Mouse (Mus musculus): ENCODE results near the gene Sox5.

The Sox5 gene

GRCm38 (mm10) chr6:144561718-144562117 is 220.1 kb downstream of the Sox5 start:
- DNase-seq = no peak

- no peak for DNase-seq
These were observed 221.6 kb downstream of the Sox5 start for GRCm38 (mm10) chr6:144560211-144560610.

GRCm38 (mm10) chr6:144553476-144553875 is 228.3 kb downstream of the Sox5 start:
- no peak for DNase-seq

GRCm38 (mm10) chr6:144548991-144549390 is 232.8 kb downstream of the Sox5 start:
- no peak for DNase-seq

- DNase-seq = no peak
These were observed 234.6 kb downstream of the Sox5 start for GRCm38 (mm10) chr6:144547141-144547540.

GRCm38 (mm10) chr6:144545549-144545948 is 236.2 kb downstream of the Sox5 start:
- no peak for DNase-seq

- DNase-seq = no peak
These were observed 240.5 kb downstream of the Sox5 start for GRCm38 (mm10) chr6:144541316-144541715.

- DNase-seq = no peak
These were observed 242.2 kb downstream of the Sox5 start for GRCm38 (mm10) chr6:144539439-144540192.

GRCm38 (mm10) chr6:144523479-144523878 is 258.3 kb downstream of the Sox5 start:
- DNase-seq = no peak

GRCm38 (mm10) chr6:144518811-144519210 is 263.0 kb downstream of the Sox5 start:
- DNase-seq = no peak

GRCm38 (mm10) chr6:144515905-144516304 is 265.9 kb downstream of the Sox5 start:
- DNase-seq = no peak

- DNase-seq = peak; percentile 38
These were observed 268.0 kb downstream of the Sox5 start for GRCm38 (mm10) chr6:144513761-144514160.

GRCm38 (mm10) chr6:144511925-144512324 is 269.9 kb downstream of the Sox5 start:
- DNase-seq = no peak

- DNase-seq = no peak
These were observed 271.6 kb downstream of the Sox5 start for GRCm38 (mm10) chr6:144510147-144510546.

- no peak for DNase-seq
These were observed 277.6 kb downstream of the Sox5 start for GRCm38 (mm10) chr6:144504197-144504551.

- DNase-seq = no peak
These were observed 278.2 kb downstream of the Sox5 start for GRCm38 (mm10) chr6:144503399-144504196.

GRCm38 (mm10) chr6:144501439-144501838 is 280.3 kb downstream of the Sox5 start:
- DNase-seq = no peak

GRCm38 (mm10) chr6:144498177-144498576 is 283.6 kb downstream of the Sox5 start:
- no peak for DNase-seq

- no peak for DNase-seq
These were observed 289.9 kb downstream of the Sox5 start for GRCm38 (mm10) chr6:144491761-144492415.

- DNase-seq = no peak
These were observed 290.9 kb downstream of the Sox5 start for GRCm38 (mm10) chr6:144490896-144491295.

GRCm38 (mm10) chr6:144485578-144485977 is 296.2 kb downstream of the Sox5 start:
- DNase-seq = no peak

- DNase-seq = no peak
These were observed 298.6 kb downstream of the Sox5 start for GRCm38 (mm10) chr6:144483166-144483565.

GRCm38 (mm10) chr6:144480648-144481528 is 300.9 kb downstream of the Sox5 start:
- DNase-seq = no peak

Data from liver (tissue).